Mouse (Mus musculus): ENCODE results near the gene Itpr1. TPM values are rescaled to one million over a fixed set of nuclear protein-coding genes. Genes with fewer than 3 reads are reported as not detected.

The Itpr1 gene
- 14.5 and 15.6 TPM in 2 replicates for polyA plus RNA-seq (2014; fragmentation: Nextera tagmentation; extraction: Ambion mirVana)

DNA sequence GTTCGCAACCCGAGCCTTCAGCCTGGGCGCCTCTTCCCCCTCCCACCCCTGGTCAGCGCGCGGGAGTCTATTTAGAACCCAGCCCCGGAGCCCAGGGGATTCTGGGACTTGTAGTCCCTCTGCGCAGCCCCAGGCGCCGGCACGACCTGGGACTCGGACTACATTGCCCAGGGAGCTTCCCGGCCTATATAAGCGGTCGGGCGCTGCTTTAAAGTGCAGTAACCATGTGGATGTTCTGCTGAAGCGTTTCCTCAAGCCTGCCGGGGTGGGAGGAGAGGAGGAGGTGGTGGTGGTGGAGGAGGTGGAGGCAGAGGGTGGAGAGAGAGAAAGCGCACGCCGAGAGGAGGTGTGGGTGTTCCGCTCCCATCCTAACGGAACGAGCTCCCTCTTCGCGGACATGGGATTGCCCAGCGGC lies at the start of gene Itpr1:
TSS of gene Itpr1 (plus strand) at position 216 of the 415 bp plus-strand sequence.
- ATAC-seq (replicated peaks; ENCODE audit: low FRiP score, low TSS enrichment, low read depth) = peak; percentile 100
- Histone ChIP-seq H3K9ac (ENCODE audit: low read length) (peak within 1 kb of the TSS; percentile 59), H3K27ac (ENCODE audit: low read depth) (peak within 1 kb of the TSS; percentile 77), H3K36me3 (ENCODE audit: control insufficient read depth, insufficient read depth, low read length) (no peaks in the 10 kb centered on the region), H3K27me3 (replicated peaks; ENCODE audit: control insufficient read depth, insufficient read depth, low read length) (no peaks in the 10 kb centered on the region), H3K4me2 (ENCODE audit: low read length) (peak within 1 kb of the TSS; percentile 84), H3K4me1 (replicated peaks; ENCODE audit: control insufficient read depth, insufficient read depth, low read length) (peaks cover 21% of the 10 kb centered on the region; the same call in 1 of the 2 replicates), H3K4me3 (ENCODE audit: low read depth, low read length) (peak within 1 kb of the TSS; percentile 74), H3K9me3 (ENCODE audit: control insufficient read depth, low read length) (no peaks in the 10 kb centered on the region)
- peak; percentile 95 for DNase-seq (ENCODE audit: low spot score)
- under 1% methylated on average over 27 of the region's 27 CpGs for WGBS

DNA sequence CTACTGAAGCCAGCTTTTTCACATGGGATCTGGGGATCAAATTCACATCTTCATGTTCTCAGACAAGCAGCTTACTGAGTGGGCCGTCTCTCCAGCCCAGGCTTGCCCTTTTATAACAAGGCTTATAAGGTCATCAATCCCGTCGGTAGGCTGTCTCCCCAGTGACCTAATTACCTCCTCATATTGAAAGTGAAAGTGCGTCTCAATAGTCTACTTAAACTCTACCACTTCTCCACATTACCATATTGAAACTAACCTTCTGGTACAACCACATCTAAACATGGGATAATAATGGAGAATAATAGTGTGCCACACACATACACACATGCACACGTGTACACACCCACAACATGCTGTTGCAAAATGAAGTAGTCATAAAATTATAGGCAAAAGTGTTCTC lies 48.0 kb upstream of the Itpr1 start:
- H3K4me3 ChIP-seq (ENCODE audit: low read depth, low read length) = no peak overlapping the region
- no peaks in the 10 kb centered on the region for H3K27me3 ChIP-seq (replicated peaks; ENCODE audit: control insufficient read depth, insufficient read depth, low read length)
- no peak overlapping the region for H3K4me2 ChIP-seq (ENCODE audit: low read length)
- no peaks in the 10 kb centered on the region; the same call in 1 of the 2 replicates for H3K4me1 ChIP-seq (replicated peaks; ENCODE audit: control insufficient read depth, insufficient read depth, low read length)
- H3K9ac ChIP-seq (ENCODE audit: low read length) = no peak overlapping the region
- no peak for DNase-seq (ENCODE audit: low spot score)
- no peak for ATAC-seq (replicated peaks; ENCODE audit: low FRiP score, low TSS enrichment, low read depth)
- H3K9me3 ChIP-seq (ENCODE audit: control insufficient read depth, low read length) = no peaks in the 10 kb centered on the region
- H3K36me3 ChIP-seq (ENCODE audit: control insufficient read depth, insufficient read depth, low read length) = no peaks in the 10 kb centered on the region
- 83% methylated on average over 5 of the region's 5 CpGs for WGBS
- no peak overlapping the region for H3K27ac ChIP-seq (ENCODE audit: low read depth)

DNA sequence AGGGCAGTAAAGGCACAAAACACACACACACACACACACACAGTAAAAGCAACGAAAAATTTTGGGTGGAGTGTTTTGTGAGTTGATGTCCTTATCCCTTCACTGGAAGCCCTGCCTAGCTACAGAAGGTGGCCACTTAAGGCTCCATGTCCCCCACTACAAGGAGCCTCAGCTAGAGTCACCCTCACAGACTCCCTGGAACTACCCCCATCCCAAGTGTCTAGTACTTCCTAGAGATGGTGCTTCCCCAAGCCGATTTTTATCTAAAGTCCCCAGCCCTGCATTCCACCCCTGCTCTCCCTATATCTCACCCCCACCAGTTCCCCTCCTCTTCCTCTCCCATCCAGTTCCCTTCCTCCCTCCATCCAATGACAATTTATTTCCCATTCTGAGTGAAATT lies 47.3 kb upstream of the Itpr1 start:
- H3K4me1 ChIP-seq (replicated peaks; ENCODE audit: control insufficient read depth, insufficient read depth, low read length) = no peaks in the 10 kb centered on the region; the same call in 1 of the 2 replicates
- H3K27ac ChIP-seq (ENCODE audit: low read depth) = no peak overlapping the region
- 78% methylated on average over 2 of the region's 2 CpGs for WGBS
- H3K27me3 ChIP-seq (replicated peaks; ENCODE audit: control insufficient read depth, insufficient read depth, low read length) = no peaks in the 10 kb centered on the region
- no peaks in the 10 kb centered on the region for H3K9me3 ChIP-seq (ENCODE audit: control insufficient read depth, low read length)
- no peak overlapping the region for H3K4me2 ChIP-seq (ENCODE audit: low read length)
- no peak overlapping the region for H3K9ac ChIP-seq (ENCODE audit: low read length)
- ATAC-seq (replicated peaks; ENCODE audit: low FRiP score, low TSS enrichment, low read depth) = no peak
- no peaks in the 10 kb centered on the region for H3K36me3 ChIP-seq (ENCODE audit: control insufficient read depth, insufficient read depth, low read length)
- no peak overlapping the region for H3K4me3 ChIP-seq (ENCODE audit: low read depth, low read length)
- DNase-seq (ENCODE audit: low spot score) = no peak

DNA sequence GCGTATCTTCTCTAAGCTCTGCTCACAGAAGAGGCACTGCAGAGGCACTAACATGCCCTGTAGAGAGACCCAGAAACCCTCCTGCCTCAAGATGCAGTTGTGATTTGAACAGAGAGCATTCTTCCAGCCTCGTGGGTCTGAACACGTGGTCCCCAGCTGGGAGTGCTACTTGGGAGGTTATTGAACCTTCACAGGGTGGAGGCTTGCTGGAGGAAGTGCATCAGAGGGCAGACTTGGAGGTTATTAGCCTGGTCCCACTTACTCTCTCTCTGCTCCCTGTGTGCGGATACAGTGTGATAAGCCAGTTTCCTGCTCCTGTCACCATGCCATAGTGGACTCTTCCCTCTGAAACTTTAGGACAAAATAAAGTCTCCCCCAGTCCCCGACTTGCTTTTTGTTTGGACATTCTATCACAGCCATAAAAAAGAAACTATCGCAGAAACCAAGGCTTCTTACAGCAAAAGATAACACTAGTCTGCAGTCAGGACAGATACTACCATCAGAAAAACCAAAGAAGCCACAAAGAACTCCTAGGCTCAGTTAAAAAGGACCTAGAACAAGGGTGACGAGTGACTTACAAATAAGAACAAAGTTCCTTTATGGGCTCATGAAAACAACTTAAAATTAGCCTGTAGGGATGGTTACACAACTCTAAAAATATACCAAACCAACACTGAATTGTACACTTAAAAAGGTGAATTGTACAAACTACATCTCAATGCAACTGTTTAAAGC lies 44.8 kb upstream of the Itpr1 start:
- H3K4me1 ChIP-seq (replicated peaks; ENCODE audit: control insufficient read depth, insufficient read depth, low read length) = no peaks in the 10 kb centered on the region
- no peak overlapping the region for H3K9ac ChIP-seq (ENCODE audit: low read length)
- H3K9me3 ChIP-seq (ENCODE audit: control insufficient read depth, low read length) = no peaks in the 10 kb centered on the region
- 72% methylated on average over 7 of the region's 7 CpGs for WGBS
- H3K36me3 ChIP-seq (ENCODE audit: control insufficient read depth, insufficient read depth, low read length) = peaks cover 3% of the 10 kb centered on the region; the same call in 1 of the 2 replicates
- H3K27ac ChIP-seq (ENCODE audit: low read depth) = no peak overlapping the region
- H3K27me3 ChIP-seq (replicated peaks; ENCODE audit: control insufficient read depth, insufficient read depth, low read length) = no peaks in the 10 kb centered on the region
- no peak overlapping the region for H3K4me3 ChIP-seq (ENCODE audit: low read depth, low read length)
- ATAC-seq (replicated peaks; ENCODE audit: low FRiP score, low TSS enrichment, low read depth) = no peak
- no peak overlapping the region for H3K4me2 ChIP-seq (ENCODE audit: low read length)
- no peak for DNase-seq (ENCODE audit: low spot score)

DNA sequence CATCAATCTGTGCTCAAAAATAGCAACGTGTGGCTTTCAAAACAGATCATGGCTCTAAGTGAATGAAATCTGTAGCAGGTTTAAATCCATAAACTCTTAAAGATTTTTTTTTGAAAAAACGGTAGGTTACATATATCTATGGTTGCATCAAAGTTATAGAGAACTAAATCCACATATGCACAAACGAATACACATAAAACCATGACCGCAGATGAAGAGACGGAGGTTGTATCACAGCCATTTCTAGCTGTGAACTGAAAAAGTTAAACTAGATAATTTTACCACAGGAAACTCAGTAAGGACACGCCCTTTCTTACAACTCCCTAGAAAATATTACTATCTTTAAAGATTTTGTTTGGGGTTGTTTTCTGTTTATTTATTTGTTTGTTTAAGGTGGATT lies 44.2 kb upstream of the Itpr1 start:
- Histone ChIP-seq H3K9ac (ENCODE audit: low read length) (no peak overlapping the region), H3K4me1 (replicated peaks; ENCODE audit: control insufficient read depth, insufficient read depth, low read length) (no peaks in the 10 kb centered on the region), H3K27me3 (replicated peaks; ENCODE audit: control insufficient read depth, insufficient read depth, low read length) (no peaks in the 10 kb centered on the region), H3K27ac (ENCODE audit: low read depth) (no peak overlapping the region), H3K4me3 (ENCODE audit: low read depth, low read length) (no peak overlapping the region), H3K9me3 (ENCODE audit: control insufficient read depth, low read length) (no peaks in the 10 kb centered on the region), H3K36me3 (ENCODE audit: control insufficient read depth, insufficient read depth, low read length) (peaks cover 3% of the 10 kb centered on the region; the same call in 1 of the 2 replicates), H3K4me2 (ENCODE audit: low read length) (no peak overlapping the region)
- no peak for ATAC-seq (replicated peaks; ENCODE audit: low FRiP score, low TSS enrichment, low read depth)
- no peak for DNase-seq (ENCODE audit: low spot score)
- WGBS = 91% methylated on average over 6 of the region's 6 CpGs

DNA sequence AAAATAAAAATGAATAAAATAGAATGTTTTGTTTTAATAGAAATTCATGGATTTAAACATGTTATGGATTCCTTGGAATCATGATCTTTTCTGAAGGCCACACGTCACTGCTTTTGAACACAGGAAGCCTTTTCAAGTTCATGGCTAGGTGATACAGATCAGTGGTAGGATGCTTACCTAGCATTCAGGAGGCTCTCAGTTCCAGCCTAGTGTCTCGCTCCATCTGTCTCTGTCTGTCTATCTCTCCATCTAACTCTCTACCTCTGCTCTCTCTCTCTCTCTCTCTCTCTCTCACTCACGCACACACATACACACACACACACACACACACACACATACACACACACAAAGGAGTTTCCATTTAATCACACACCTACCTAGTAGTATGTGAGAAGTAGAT lies 43.4 kb upstream of the Itpr1 start:
- Histone ChIP-seq H3K9ac (ENCODE audit: low read length) (no peak overlapping the region), H3K27me3 (replicated peaks; ENCODE audit: control insufficient read depth, insufficient read depth, low read length) (no peaks in the 10 kb centered on the region), H3K4me3 (ENCODE audit: low read depth, low read length) (no peak overlapping the region), H3K4me2 (ENCODE audit: low read length) (no peak overlapping the region), H3K27ac (ENCODE audit: low read depth) (no peak overlapping the region), H3K9me3 (ENCODE audit: control insufficient read depth, low read length) (no peaks in the 10 kb centered on the region), H3K36me3 (ENCODE audit: control insufficient read depth, insufficient read depth, low read length) (peaks cover 3% of the 10 kb centered on the region; the same call in 1 of the 2 replicates), H3K4me1 (replicated peaks; ENCODE audit: control insufficient read depth, insufficient read depth, low read length) (no peaks in the 10 kb centered on the region)
- no peak for DNase-seq (ENCODE audit: low spot score)
- ATAC-seq (replicated peaks; ENCODE audit: low FRiP score, low TSS enrichment, low read depth) = no peak
- 98% methylated on average over 3 of the region's 3 CpGs for WGBS

DNA sequence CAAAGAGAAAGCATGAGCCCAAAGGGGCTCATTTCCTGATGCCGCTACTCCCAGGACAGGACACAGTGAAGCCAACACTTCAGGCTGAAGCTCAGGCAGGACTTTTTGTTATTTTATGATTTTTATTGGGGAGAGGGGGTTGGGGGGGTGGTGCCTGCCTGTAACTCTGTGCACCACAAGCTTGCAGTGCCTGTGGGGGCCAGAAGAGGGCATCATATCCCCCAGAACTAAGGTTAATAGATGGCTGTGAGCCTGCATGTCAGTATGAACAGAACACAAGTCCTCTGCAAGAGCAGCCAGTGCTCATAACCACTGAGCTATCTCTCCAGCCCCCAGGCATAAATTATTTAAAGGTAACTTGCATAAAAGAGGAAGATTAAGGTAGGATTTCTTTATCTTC lies 40.7 kb upstream of the Itpr1 start:
- WGBS = 93% methylated on average over 1 of the region's 1 CpGs

DNA sequence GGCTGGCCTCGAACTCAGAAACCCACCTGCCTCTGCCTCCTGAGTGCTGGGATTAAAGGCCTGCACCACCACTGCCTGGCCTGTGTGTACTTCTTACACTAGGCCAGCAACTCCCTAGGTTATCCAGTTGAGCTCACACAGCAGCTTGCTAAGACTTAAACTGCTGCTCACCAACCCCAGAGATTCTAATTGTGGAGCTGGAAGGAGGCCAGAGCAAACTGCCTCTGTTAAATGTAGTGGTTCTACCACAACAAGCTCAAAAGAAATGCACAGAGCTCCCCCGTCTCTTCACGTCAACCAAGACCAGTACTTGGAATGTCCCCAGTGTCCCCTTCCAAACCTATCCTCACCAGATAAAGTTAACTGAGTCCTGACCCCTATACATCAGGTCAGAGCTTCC lies 38.7 kb upstream of the Itpr1 start:
- no peak overlapping the region for H3K4me3 ChIP-seq (ENCODE audit: low read depth, low read length)
- H3K27me3 ChIP-seq (replicated peaks; ENCODE audit: control insufficient read depth, insufficient read depth, low read length) = no peaks in the 10 kb centered on the region
- no peak for ATAC-seq (replicated peaks; ENCODE audit: low FRiP score, low TSS enrichment, low read depth)
- no peak for DNase-seq (ENCODE audit: low spot score)
- H3K9ac ChIP-seq (ENCODE audit: low read length) = no peak overlapping the region
- H3K27ac ChIP-seq (ENCODE audit: low read depth) = no peak overlapping the region
- H3K9me3 ChIP-seq (ENCODE audit: control insufficient read depth, low read length) = no peaks in the 10 kb centered on the region
- peaks cover 12% of the 10 kb centered on the region for H3K36me3 ChIP-seq (ENCODE audit: control insufficient read depth, insufficient read depth, low read length)
- WGBS = 92% methylated on average over 3 of the region's 3 CpGs
- H3K4me2 ChIP-seq (ENCODE audit: low read length) = no peak overlapping the region
- no peaks in the 10 kb centered on the region for H3K4me1 ChIP-seq (replicated peaks; ENCODE audit: control insufficient read depth, insufficient read depth, low read length)

More for the DNA sequence above, 40.7 kb upstream of the Itpr1 start:
- H3K9ac ChIP-seq (ENCODE audit: low read length) = no peak overlapping the region
- no peak for DNase-seq (ENCODE audit: low spot score)
- H3K4me2 ChIP-seq (ENCODE audit: low read length) = no peak overlapping the region
- no peaks in the 10 kb centered on the region for H3K27me3 ChIP-seq (replicated peaks; ENCODE audit: control insufficient read depth, insufficient read depth, low read length)
- no peaks in the 10 kb centered on the region for H3K4me1 ChIP-seq (replicated peaks; ENCODE audit: control insufficient read depth, insufficient read depth, low read length)
- no peak overlapping the region for H3K27ac ChIP-seq (ENCODE audit: low read depth)
- H3K36me3 ChIP-seq (ENCODE audit: control insufficient read depth, insufficient read depth, low read length) = peaks cover 12% of the 10 kb centered on the region
- H3K4me3 ChIP-seq (ENCODE audit: low read depth, low read length) = no peak overlapping the region
- no peak for ATAC-seq (replicated peaks; ENCODE audit: low FRiP score, low TSS enrichment, low read depth)
- H3K9me3 ChIP-seq (ENCODE audit: control insufficient read depth, low read length) = no peaks in the 10 kb centered on the region

DNA sequence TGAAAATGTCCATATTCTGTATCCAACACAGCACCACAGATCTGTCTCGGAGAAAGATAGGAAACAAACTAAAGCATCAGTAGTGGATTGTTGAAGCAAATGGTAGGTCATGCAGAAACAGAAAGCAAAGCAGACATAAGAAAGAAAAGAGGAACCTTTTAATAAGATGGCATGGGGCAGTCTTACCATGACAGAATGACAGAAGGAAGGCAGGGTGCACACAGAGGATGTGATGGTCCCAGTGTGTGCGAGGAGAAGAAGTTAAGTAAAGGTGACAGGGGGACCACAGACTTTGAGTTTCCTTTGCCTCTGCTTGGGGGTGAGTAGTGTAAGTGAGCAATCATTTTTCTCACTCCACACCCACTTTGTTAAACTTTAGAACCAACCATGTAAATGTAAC lies 33.8 kb upstream of the Itpr1 start:
- H3K9me3 ChIP-seq (ENCODE audit: control insufficient read depth, low read length) = no peaks in the 10 kb centered on the region
- 89% methylated on average over 2 of the region's 2 CpGs for WGBS

More for the DNA sequence above, 33.8 kb upstream of the Itpr1 start:
- no peak overlapping the region for H3K9ac ChIP-seq (ENCODE audit: low read length)
- H3K4me3 ChIP-seq (ENCODE audit: low read depth, low read length) = no peak overlapping the region
- no peaks in the 10 kb centered on the region for H3K4me1 ChIP-seq (replicated peaks; ENCODE audit: control insufficient read depth, insufficient read depth, low read length)
- peaks cover 10% of the 10 kb centered on the region for H3K36me3 ChIP-seq (ENCODE audit: control insufficient read depth, insufficient read depth, low read length)
- DNase-seq (ENCODE audit: low spot score) (no peak), ATAC-seq (replicated peaks; ENCODE audit: low FRiP score, low TSS enrichment, low read depth) (no peak)
- H3K27ac ChIP-seq (ENCODE audit: low read depth) = no peak overlapping the region
- no peak overlapping the region for H3K4me2 ChIP-seq (ENCODE audit: low read length)
- no peaks in the 10 kb centered on the region for H3K27me3 ChIP-seq (replicated peaks; ENCODE audit: control insufficient read depth, insufficient read depth, low read length)

Data from intestine, embryonic 14.5 days (tissue).